Mouse (Mus musculus): Measurements from ENCODE around the gene Atad2b. TPM values are rescaled to one million over a fixed set of nuclear protein-coding genes. Genes with fewer than 3 reads are reported as not detected.

The Atad2b gene
- polyA plus RNA-seq (2014; fragmentation: Illumina TruSeq; extraction: RNeasy Lipid Tissue Mini Kit (QIAGEN cat#74804)), result 56.3 TPM

GRCm38 (mm10) chr12:4916994-4917804 lies at the start of gene Atad2b:
Gene Atad2b, plus strand, starts transcription at chr12:4917353.

GRCm38 (mm10) chr12:4874161-4874927 lies 42.8 kb upstream of the Atad2b start, which contains the start of gene Mfsd2b:
Gene Mfsd2b, minus strand, starts transcription at chr12:4874359.

GRCm38 (mm10) chr12:4906951-4907906 lies 9.9 kb upstream of the Atad2b start, which contains the start of gene Ubxn2a:
Gene Ubxn2a, minus strand, starts transcription at chr12:4907705.

Other genes with a start within 250 kb of the Atad2b start
- 0.60 TPM for gene Fam228a, start 178.9 kb upstream of the Atad2b start, polyA plus RNA-seq (2014; fragmentation: Illumina TruSeq; extraction: RNeasy Lipid Tissue Mini Kit (QIAGEN cat#74804))
- 4.5 TPM for gene Pfn4, start 148.3 kb upstream of the Atad2b start, polyA plus RNA-seq (2014; fragmentation: Illumina TruSeq; extraction: RNeasy Lipid Tissue Mini Kit (QIAGEN cat#74804))
- 5.7 TPM for gene Fam228b, start 148.1 kb upstream of the Atad2b start, polyA plus RNA-seq (2014; fragmentation: Illumina TruSeq; extraction: RNeasy Lipid Tissue Mini Kit (QIAGEN cat#74804))
- 382 TPM for gene Sf3b6, start 99.8 kb upstream of the Atad2b start, polyA plus RNA-seq (2014; fragmentation: Illumina TruSeq; extraction: RNeasy Lipid Tissue Mini Kit (QIAGEN cat#74804))
- 7.1 TPM for gene Fkbp1b, start 75.8 kb upstream of the Atad2b start, polyA plus RNA-seq (2014; fragmentation: Illumina TruSeq; extraction: RNeasy Lipid Tissue Mini Kit (QIAGEN cat#74804))
- 5.6 TPM for gene Wdcp, start 74.0 kb upstream of the Atad2b start, polyA plus RNA-seq (2014; fragmentation: Illumina TruSeq; extraction: RNeasy Lipid Tissue Mini Kit (QIAGEN cat#74804))
- gene Mfsd2b, start 43.0 kb upstream of the Atad2b start, polyA plus RNA-seq (2014; fragmentation: Illumina TruSeq; extraction: RNeasy Lipid Tissue Mini Kit (QIAGEN cat#74804)), result not detected
- 113 TPM for gene Ubxn2a, start 9.6 kb upstream of the Atad2b start, polyA plus RNA-seq (2014; fragmentation: Illumina TruSeq; extraction: RNeasy Lipid Tissue Mini Kit (QIAGEN cat#74804))